Mouse (Mus musculus) CH12.LX (cell line): Measurements from ENCODE around the gene Washc1. TPM values are rescaled to one million over a fixed set of nuclear protein-coding genes. Genes with fewer than 3 reads are reported as not detected.

Experiments used
- DNase-seq: peaks from one replicate; pipeline ENCODE4 v3.0.0-alpha.2; 2013; ENCODE audit errors: extremely low read depth
- H3K27ac ChIP-seq: 2 replicates; pipeline ENCODE4 v1.5.1; 2012; ENCODE audit warnings: low read depth, mild to moderate bottlenecking, control low read depth, moderate library complexity; ENCODE audit not compliant: insufficient read depth
- H3K27me3 ChIP-seq: replicated peaks from 2 replicates; pipeline ENCODE3; 2012; ENCODE audit warnings: inconsistent platforms
- H3K36me3 ChIP-seq, 2 experiments: replicated peaks in 1 of 2; 2 replicates each; pipeline versions ENCODE3 to v1.6.1; 2012; ENCODE audit warnings: inconsistent platforms in 1 of 2, low read length in 1 of 2, mild to moderate bottlenecking in 1 of 2, mixed read lengths in 1 of 2, moderate library complexity in 1 of 2; ENCODE audit not compliant: control insufficient read depth in 1 of 2, insufficient read depth in 1 of 2
- H3K4me1 ChIP-seq, 2 experiments: 2 replicates each; pipeline ENCODE4 v1.6.1; 2012; ENCODE audit warnings: inconsistent platforms in 1 of 2, moderate library complexity in 1 of 2; ENCODE audit not compliant: insufficient read depth in 2 of 2, control insufficient read depth in 1 of 2
- H3K4me2 ChIP-seq: 2 replicates; pipeline ENCODE4 v1.6.1; 2012; ENCODE audit warnings: low read depth, mild to moderate bottlenecking, control low read depth; ENCODE audit not compliant: poor library complexity, insufficient read depth, severe bottlenecking
- H3K4me3 ChIP-seq, 3 experiments: fragments of 150-350 bp in 1 of 3; sonication (generic) in 1 of 3; replicated peaks in 1 of 3; 2 replicates each; pipeline versions ENCODE3 to v1.5.1; 2011 to 2012; ENCODE audit warnings: low read depth in 2 of 3, low read length in 2 of 3, mild to moderate bottlenecking in 2 of 3, moderate library complexity in 2 of 3, control low read depth in 1 of 3, improper control_type of control experiment in 1 of 3, inconsistent platforms in 1 of 3, mixed read lengths in 1 of 3; ENCODE audit not compliant: poor library complexity in 1 of 3
- H3K79me2 ChIP-seq: replicated peaks from 2 replicates; pipeline ENCODE4 v1.6.1; 2012; ENCODE audit warnings: mild to moderate bottlenecking, moderate library complexity; ENCODE audit not compliant: control insufficient read depth, poor library complexity, insufficient read depth, severe bottlenecking; ENCODE audit errors: extremely low read depth
- H3K9ac ChIP-seq: 2 replicates; pipeline ENCODE4 v1.6.1; 2012; ENCODE audit warnings: low read depth, mild to moderate bottlenecking, control low read depth, moderate library complexity; ENCODE audit not compliant: insufficient read depth
- H3K9me3 ChIP-seq: replicated peaks from 2 replicates; pipeline ENCODE3; 2012; ENCODE audit warnings: low read length, inconsistent platforms, mixed read lengths
- BHLHE40 ChIP-seq: IDR thresholded peaks from 2 replicates; pipeline ENCODE4 v1.6.1; 2011; ENCODE audit warnings: mild to moderate bottlenecking, low read depth, low read length, improper control_type of control experiment
- ELF1 ChIP-seq: IDR thresholded peaks from 2 replicates; pipeline ENCODE4 v1.6.1; 2014; ENCODE audit warnings: low read depth, mild to moderate bottlenecking, inconsistent platforms, low read length, improper control_type of control experiment
- ETS1 ChIP-seq: conservative IDR thresholded peaks from 2 replicates; pipeline ENCODE4 v1.6.1; 2012; ENCODE audit warnings: low read depth, mild to moderate bottlenecking, inconsistent platforms, low read length, improper control_type of control experiment, moderate library complexity
- HCFC1 ChIP-seq: IDR thresholded peaks from 2 replicates; pipeline ENCODE4 v1.6.1; 2012; ENCODE audit warnings: low read depth, mild to moderate bottlenecking, inconsistent platforms, low read length, improper control_type of control experiment
- JUN ChIP-seq: IDR thresholded peaks from 2 replicates; pipeline ENCODE4 v1.6.1; 2011; ENCODE audit warnings: low read depth, mild to moderate bottlenecking, low read length, improper control_type of control experiment, moderate library complexity; ENCODE audit not compliant: insufficient read depth
- JUND ChIP-seq: conservative IDR thresholded peaks from 2 replicates; pipeline ENCODE4 v1.6.1; 2011; ENCODE audit warnings: low read depth, low read length, improper control_type of control experiment
- MAFK ChIP-seq: IDR thresholded peaks from 2 replicates; pipeline ENCODE4 v1.6.1; 2011; ENCODE audit warnings: low read length, improper control_type of control experiment; ENCODE audit not compliant: insufficient replicate concordance
- MAX ChIP-seq: IDR thresholded peaks from 2 replicates; pipeline ENCODE4 v1.6.1; 2011; ENCODE audit warnings: low read length, improper control_type of control experiment
- MAZ ChIP-seq: IDR thresholded peaks from 2 replicates; pipeline ENCODE4 v1.6.1; 2012; ENCODE audit warnings: low read depth, mild to moderate bottlenecking, inconsistent platforms, low read length, improper control_type of control experiment, moderate library complexity
- MEF2A ChIP-seq: IDR thresholded peaks from 2 replicates; pipeline ENCODE4 v1.6.1; 2014; ENCODE audit warnings: low read depth, mild to moderate bottlenecking, inconsistent platforms, low read length, improper control_type of control experiment, borderline replicate concordance
- MXI1 ChIP-seq: IDR thresholded peaks from 2 replicates; pipeline ENCODE4 v1.6.1; 2011; ENCODE audit warnings: mild to moderate bottlenecking, low read depth, low read length, improper control_type of control experiment
- MYC ChIP-seq: IDR thresholded peaks from 2 replicates; pipeline ENCODE4 v1.6.1; 2011; ENCODE audit warnings: low read depth, mild to moderate bottlenecking, improper control_type of control experiment, low read length
- NELFE ChIP-seq: IDR thresholded peaks from 2 replicates; pipeline ENCODE4 v1.6.1; 2011; ENCODE audit warnings: low read depth, low read length, improper control_type of control experiment
- NRF1 ChIP-seq: IDR thresholded peaks from 2 replicates; pipeline ENCODE4 v1.6.1; 2014; ENCODE audit warnings: low read depth, mild to moderate bottlenecking, inconsistent platforms, low read length, improper control_type of control experiment, moderate library complexity
- POLR2AphosphoS2 ChIP-seq: IDR thresholded peaks from 2 replicates; pipeline ENCODE4 v1.6.1; 2011; ENCODE audit warnings: low read depth, low read length, improper control_type of control experiment
- RAD21 ChIP-seq: IDR thresholded peaks from 2 replicates; pipeline ENCODE4 v1.6.1; 2011; ENCODE audit warnings: low read depth, mild to moderate bottlenecking, low read length, improper control_type of control experiment, moderate library complexity
- RCOR1 ChIP-seq: conservative IDR thresholded peaks from 2 replicates; pipeline ENCODE4 v1.6.1; 2012; ENCODE audit warnings: low read depth, mild to moderate bottlenecking, inconsistent platforms, low read length, improper control_type of control experiment
- SIN3A ChIP-seq: IDR thresholded peaks from 2 replicates; pipeline ENCODE4 v1.6.1; 2012; ENCODE audit warnings: low read length, improper control_type of control experiment, inconsistent platforms
- USF1 ChIP-seq: IDR thresholded peaks from 2 replicates; pipeline ENCODE4 v1.6.1; 2014; ENCODE audit warnings: low read depth, mild to moderate bottlenecking, inconsistent platforms, low read length, improper control_type of control experiment
- USF2 ChIP-seq: conservative IDR thresholded peaks from 2 replicates; pipeline ENCODE4 v1.6.1; 2011; ENCODE audit warnings: low read depth, low read length, improper control_type of control experiment
- ZKSCAN1 ChIP-seq: IDR thresholded peaks from 2 replicates; pipeline ENCODE4 v1.6.1; 2012; ENCODE audit warnings: low read depth, inconsistent platforms, low read length, improper control_type of control experiment, borderline replicate concordance
- ZMIZ1 ChIP-seq: IDR thresholded peaks from 2 replicates; pipeline ENCODE4 v1.6.1; 2012; ENCODE audit warnings: low read depth, mild to moderate bottlenecking, inconsistent platforms, low read length, improper control_type of control experiment
- ZNF384 ChIP-seq: IDR thresholded peaks from 2 replicates; pipeline ENCODE4 v1.6.1; 2012; ENCODE audit warnings: low read depth, low read length, improper control_type of control experiment, inconsistent platforms
- dilution Hi-C: fragments of 300-500 bp; cut with MboI; formaldehyde crosslinking; loops from 2 replicates; pipeline ENCODE4 v1.14.3; 2020; ENCODE audit warnings: low sequenced_read_pairs; ENCODE audit not compliant: extremely low pct_unique_long_range_greater_than_20kb, extremely low pct_ligation_motif_present
- in situ Hi-C: fragments of 300-500 bp; cut with MboI; formaldehyde crosslinking; loops from 3 replicates; pipeline ENCODE4 v1.14.3; 2019; ENCODE audit warnings: low sequenced_read_pairs, low pct_ligation_motif_present, low pct_unique_long_range_greater_than_20kb, mixed read lengths
- polyA plus RNA-seq: library from polyadenylated mRNA; unstranded; fragments of >175 nt; gene quantifications from 2 replicates; pipeline ENCODE4 v1.2.1, GENCODE M21; 2012; ENCODE audit warnings: low read depth; ENCODE audit not compliant: insufficient read length
- total RNA-seq, 2 experiments: library from RNA; depleted of rRNA; stranded (reverse); fragments of 300-350 nt in 1 of 2; fragments of >200 nt in 1 of 2; gene quantifications; 2 replicates each; pipeline ENCODE4 v1.2.3; 2012 to 2014

The Washc1 gene
- total and polyA plus RNA-seq, 3 experiments, result 16.4 to 27.8 (median 20.3) TPM

- TF ChIP-seq MAFK (no peak), HCFC1 (peak; percentile 62), ZNF384 (no peak), MAX (peak; percentile 84), SIN3A (peak; percentile 89; the same call in 1 of the 2 replicates), MAZ (0 out of 2 replicates have a peak, but pooled peaks have one; percentile 65), MYC (peak; percentile 78), RCOR1 (no peak), RAD21 (no peak), JUN (no peak), ETS1 (no peak; the same call in 1 of the 2 replicates), MXI1 (peak; percentile 95), ZMIZ1 (peak; percentile 96)
These were observed 11.9 kb downstream of the Washc1 start, which contains the start of gene Ddx11 (continued) for GRCm38 (mm10) chr17:66123066-66123815.

- Histone ChIP-seq H3K79me2 (peaks cover 15% of the 10 kb centered on the region), H3K4me3 (peak overlapping the region; percentile 68 to 83 (median 71))
- TF ChIP-seq ZNF384, result 0 out of 2 replicates have a peak, but pooled peaks have one; percentile 39
- TF ChIP-seq ZMIZ1, result 0 out of 2 replicates have a peak, but pooled peaks have one; percentile 9
- TF ChIP-seq JUND, result no peak
- peak; percentile 19; the same call in 1 of the 2 replicates for TF ChIP-seq MYC
- TF ChIP-seq ELF1, result no peak
- TF ChIP-seq NRF1, result no peak
- TF ChIP-seq RAD21, result no peak
- TF ChIP-seq SIN3A, result peak; percentile 67
- TF ChIP-seq USF2, result no peak
- no peak for TF ChIP-seq MEF2A
- TF ChIP-seq BHLHE40, result no peak
- TF ChIP-seq USF1, result no peak
- TF ChIP-seq NELFE, result no peak
- TF ChIP-seq ZKSCAN1, result no peak
- TF ChIP-seq POLR2AphosphoS2, result peak; percentile 1; the same call in 1 of the 2 replicates
- TF ChIP-seq, all 38 proteins: peak for 5
- H3K9ac ChIP-seq, result peak overlapping the region; percentile 81
- dilution Hi-C loops (no loop called here), in situ Hi-C loops (no loop called here)
- peaks cover 5 to 25% of the 10 kb centered on the region in 2 experiments; a peak in 3 of 4 replicates for H3K4me1 ChIP-seq
- peaks cover 35 to 46% of the 10 kb centered on the region in 2 experiments for H3K36me3 ChIP-seq
- H3K27ac ChIP-seq, result peak overlapping the region; percentile 87
- H3K4me2 ChIP-seq, result peak overlapping the region; percentile 69
- H3K27me3 ChIP-seq, result no peaks in the 10 kb centered on the region
- DNase-seq, result no peak
- H3K9me3 ChIP-seq, result no peaks in the 10 kb centered on the region
These were observed 12.7 kb downstream of the Washc1 start for GRCm38 (mm10) chr17:66123816-66124610.
